Mouse (Mus musculus): ENCODE data around the gene A930017K11Rik.

- TF ChIP-seq FLI1 (IDR thresholded peaks at IDR 0.05; ENCODE audit: low read length): no peak
- TF ChIP-seq GATA1 (IDR thresholded peaks at IDR 0.05; ENCODE audit: borderline replicate concordance, low read length): no peak
Observed at GRCm38 (mm10) chr17:25945517-25946155, 6.7 kb downstream of the A930017K11Rik start.

Measured in megakaryocyte, embryonic 14.5 days (primary cell).